Mouse (Mus musculus): ENCODE results near the gene Edem1.

- TF ChIP-seq CTCF (IDR thresholded peaks at IDR 0.05; ENCODE audit: low read depth, low read length) (no peak), EP300 (IDR thresholded peaks at IDR 0.05; ENCODE audit: insufficient read depth, low read depth, low read length) (no peak), POLR2A (IDR thresholded peaks at IDR 0.05; ENCODE audit: insufficient read depth, low read length) (no peak)
These were observed 66.7 kb downstream of the Edem1 start for GRCm38 (mm10) chr6:108895129-108895528.

All from ES-Bruce4 (cell line).